Mouse (Mus musculus): Measurements from ENCODE around the gene Ppp1r12a. TPM values are rescaled to one million over a fixed set of nuclear protein-coding genes. Genes with fewer than 3 reads are reported as not detected.

Gene Ppp1r12a
- polyA plus RNA-seq, 2 experiments: 58.0 to 72.8 TPM

- Histone ChIP-seq H3K27me3 (ENCODE audit: control insufficient read depth, insufficient read depth, low read length) (no peaks in the 10 kb centered on the region), H3K27ac (replicated peaks; ENCODE audit: low read depth, low read length) (no peak overlapping the region), H3K4me1 (ENCODE audit: control insufficient read depth, insufficient read depth, low read length) (no peaks in the 10 kb centered on the region), H3K4me3 (replicated peaks; ENCODE audit: low read length) (no peak overlapping the region), H3K4me2 (replicated peaks; ENCODE audit: low read depth, low read length, severe bottlenecking) (no peak overlapping the region), H3K36me3 (ENCODE audit: control insufficient read depth, insufficient read depth, low read length) (peaks cover 3% of the 10 kb centered on the region; the same call in 1 of the 2 replicates), H3K9ac (ENCODE audit: low read depth, low read length, severe bottlenecking) (no peak overlapping the region), H3K9me3 (ENCODE audit: control insufficient read depth, low read length) (no peaks in the 10 kb centered on the region)
- DNase-seq (ENCODE audit: low spot score) (no peak), ATAC-seq (ENCODE audit: low FRiP score, low read depth) (no peak)
- WGBS: 94% methylated on average over 2 of the region's 2 CpGs
- TF ChIP-seq POLR2A (IDR thresholded peaks at IDR 0.05; ENCODE audit: borderline replicate concordance, extremely low read depth, insufficient read depth, insufficient read length): no peak
Measured at GRCm38 (mm10) chr10:108198945-108199344, 37.0 kb downstream of the Ppp1r12a start.

GRCm38 (mm10) chr10:108202126-108202525 lies 40.1 kb downstream of the Ppp1r12a start:
- H3K27ac ChIP-seq (replicated peaks; ENCODE audit: low read depth, low read length): no peak overlapping the region
- no peaks in the 10 kb centered on the region for H3K4me1 ChIP-seq (ENCODE audit: control insufficient read depth, insufficient read depth, low read length)
- no peak overlapping the region for H3K9ac ChIP-seq (ENCODE audit: low read depth, low read length, severe bottlenecking)
- H3K4me3 ChIP-seq (replicated peaks; ENCODE audit: low read length): no peak overlapping the region
- no peaks in the 10 kb centered on the region for H3K27me3 ChIP-seq (ENCODE audit: control insufficient read depth, insufficient read depth, low read length)
- H3K4me2 ChIP-seq (replicated peaks; ENCODE audit: low read depth, low read length, severe bottlenecking): no peak overlapping the region
- ATAC-seq (ENCODE audit: low FRiP score, low read depth) (no peak), DNase-seq (ENCODE audit: low spot score) (no peak)
- no peak for TF ChIP-seq POLR2A (IDR thresholded peaks at IDR 0.05; ENCODE audit: borderline replicate concordance, extremely low read depth, insufficient read depth, insufficient read length)
- WGBS: 71% methylated on average over 4 of the region's 4 CpGs
- H3K9me3 ChIP-seq (ENCODE audit: control insufficient read depth, low read length): no peaks in the 10 kb centered on the region
- H3K36me3 ChIP-seq (ENCODE audit: control insufficient read depth, insufficient read depth, low read length): peaks cover 3% of the 10 kb centered on the region; the same call in 1 of the 2 replicates

DNA sequence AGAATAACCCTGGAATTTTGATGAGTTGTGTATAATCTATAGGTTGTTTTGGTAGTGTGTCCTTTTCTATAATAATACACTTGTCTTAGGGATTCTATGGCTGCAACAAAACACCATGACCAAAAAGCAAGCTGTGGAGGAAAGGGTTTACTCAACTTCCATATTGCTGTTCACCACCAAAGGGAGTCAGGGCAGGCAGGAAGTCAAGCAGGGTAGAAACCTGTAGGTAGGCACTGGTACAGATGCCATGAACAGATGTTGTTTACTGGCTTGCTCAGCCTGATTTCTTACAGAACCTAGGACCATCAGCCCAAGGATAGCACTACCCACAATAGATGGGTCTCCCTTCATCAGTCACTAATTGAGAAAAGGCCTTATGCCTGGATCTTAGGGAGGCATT lies 41.4 kb downstream of the Ppp1r12a start:
- H3K4me2 ChIP-seq (replicated peaks; ENCODE audit: low read depth, low read length, severe bottlenecking): no peak overlapping the region
- H3K9ac ChIP-seq (ENCODE audit: low read depth, low read length, severe bottlenecking): no peak overlapping the region
- no peaks in the 10 kb centered on the region for H3K27me3 ChIP-seq (ENCODE audit: control insufficient read depth, insufficient read depth, low read length)

GRCm38 (mm10) chr10:108209396-108209795 lies 47.4 kb downstream of the Ppp1r12a start:
- ATAC-seq (ENCODE audit: low FRiP score, low read depth) (no peak), DNase-seq (ENCODE audit: low spot score) (no peak)
- Histone ChIP-seq H3K36me3 (ENCODE audit: control insufficient read depth, insufficient read depth, low read length) (no peaks in the 10 kb centered on the region; the same call in 1 of the 2 replicates), H3K4me2 (replicated peaks; ENCODE audit: low read depth, low read length, severe bottlenecking) (no peak overlapping the region), H3K9ac (ENCODE audit: low read depth, low read length, severe bottlenecking) (no peak overlapping the region), H3K9me3 (ENCODE audit: control insufficient read depth, low read length) (no peaks in the 10 kb centered on the region), H3K4me1 (ENCODE audit: control insufficient read depth, insufficient read depth, low read length) (no peaks in the 10 kb centered on the region), H3K4me3 (replicated peaks; ENCODE audit: low read length) (no peak overlapping the region), H3K27ac (replicated peaks; ENCODE audit: low read depth, low read length) (no peak overlapping the region), H3K27me3 (ENCODE audit: control insufficient read depth, insufficient read depth, low read length) (no peaks in the 10 kb centered on the region)
- 90% methylated on average over 5 of the region's 5 CpGs for WGBS
- no peak for TF ChIP-seq POLR2A (IDR thresholded peaks at IDR 0.05; ENCODE audit: borderline replicate concordance, extremely low read depth, insufficient read depth, insufficient read length)

More for the DNA sequence above, 41.4 kb downstream of the Ppp1r12a start:
- Histone ChIP-seq H3K27ac (replicated peaks; ENCODE audit: low read depth, low read length) (no peak overlapping the region), H3K4me3 (replicated peaks; ENCODE audit: low read length) (no peak overlapping the region), H3K4me1 (ENCODE audit: control insufficient read depth, insufficient read depth, low read length) (no peaks in the 10 kb centered on the region), H3K36me3 (ENCODE audit: control insufficient read depth, insufficient read depth, low read length) (peaks cover 3% of the 10 kb centered on the region; the same call in 1 of the 2 replicates), H3K9me3 (ENCODE audit: control insufficient read depth, low read length) (no peaks in the 10 kb centered on the region)
- no peak for TF ChIP-seq POLR2A (IDR thresholded peaks at IDR 0.05; ENCODE audit: borderline replicate concordance, extremely low read depth, insufficient read depth, insufficient read length)
- DNase-seq (ENCODE audit: low spot score) (no peak), ATAC-seq (ENCODE audit: low FRiP score, low read depth) (no peak)

DNA sequence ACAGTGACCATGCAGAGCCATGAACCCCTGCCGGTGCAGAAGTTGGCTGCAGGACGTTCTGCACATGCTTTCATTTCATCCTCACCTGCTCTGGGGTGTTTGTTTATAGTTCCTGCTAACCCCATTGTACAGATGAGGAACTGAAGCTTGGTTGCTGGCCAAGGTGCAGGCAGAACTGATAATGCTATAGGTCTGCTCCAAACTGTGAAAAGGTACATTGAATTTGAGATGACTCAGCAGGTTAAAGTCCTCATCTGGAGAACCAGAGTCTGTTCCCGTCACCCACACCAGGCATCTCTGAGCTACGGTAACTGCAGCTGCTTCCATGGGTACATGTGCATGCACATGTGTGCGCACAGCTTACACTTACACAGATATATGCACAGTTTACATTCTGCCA lies 62.4 kb downstream of the Ppp1r12a start:
- H3K9ac ChIP-seq (ENCODE audit: low read depth, low read length, severe bottlenecking): no peak overlapping the region
- no peak overlapping the region for H3K27ac ChIP-seq (replicated peaks; ENCODE audit: low read depth, low read length)
- no peaks in the 10 kb centered on the region for H3K27me3 ChIP-seq (ENCODE audit: control insufficient read depth, insufficient read depth, low read length)
- DNase-seq (ENCODE audit: low spot score) (no peak), ATAC-seq (ENCODE audit: low FRiP score, low read depth) (no peak)
- H3K4me2 ChIP-seq (replicated peaks; ENCODE audit: low read depth, low read length, severe bottlenecking): no peak overlapping the region
- H3K4me3 ChIP-seq (replicated peaks; ENCODE audit: low read length): no peak overlapping the region
- no peak for TF ChIP-seq POLR2A (IDR thresholded peaks at IDR 0.05; ENCODE audit: borderline replicate concordance, extremely low read depth, insufficient read depth, insufficient read length)
- peaks cover 14% of the 10 kb centered on the region for H3K36me3 ChIP-seq (ENCODE audit: control insufficient read depth, insufficient read depth, low read length)
- H3K4me1 ChIP-seq (ENCODE audit: control insufficient read depth, insufficient read depth, low read length): no peaks in the 10 kb centered on the region
- WGBS: 92% methylated on average over 5 of the region's 5 CpGs
- no peaks in the 10 kb centered on the region for H3K9me3 ChIP-seq (ENCODE audit: control insufficient read depth, low read length)

GRCm38 (mm10) chr10:108237049-108237448 lies 75.1 kb downstream of the Ppp1r12a start:
- no peaks in the 10 kb centered on the region for H3K9me3 ChIP-seq (ENCODE audit: control insufficient read depth, low read length)
- peaks cover 39% of the 10 kb centered on the region for H3K36me3 ChIP-seq (ENCODE audit: control insufficient read depth, insufficient read depth, low read length)
- DNase-seq (ENCODE audit: low spot score): no peak
- no peaks in the 10 kb centered on the region for H3K4me1 ChIP-seq (ENCODE audit: control insufficient read depth, insufficient read depth, low read length)
- H3K4me2 ChIP-seq (replicated peaks; ENCODE audit: low read depth, low read length, severe bottlenecking): no peak overlapping the region
- no peak for TF ChIP-seq POLR2A (IDR thresholded peaks at IDR 0.05; ENCODE audit: borderline replicate concordance, extremely low read depth, insufficient read depth, insufficient read length)
- H3K27me3 ChIP-seq (ENCODE audit: control insufficient read depth, insufficient read depth, low read length): no peaks in the 10 kb centered on the region
- ATAC-seq (ENCODE audit: low FRiP score, low read depth): no peak
- 92% methylated on average over 3 of the region's 3 CpGs for WGBS
- no peak overlapping the region for H3K4me3 ChIP-seq (replicated peaks; ENCODE audit: low read length)
- no peak overlapping the region for H3K27ac ChIP-seq (replicated peaks; ENCODE audit: low read depth, low read length)
- H3K9ac ChIP-seq (ENCODE audit: low read depth, low read length, severe bottlenecking): no peak overlapping the region

Data from limb, embryonic 14.5 days (tissue).